ENCODE assay signal across 8 mouse cellular contexts in the genomic region with DNA sequence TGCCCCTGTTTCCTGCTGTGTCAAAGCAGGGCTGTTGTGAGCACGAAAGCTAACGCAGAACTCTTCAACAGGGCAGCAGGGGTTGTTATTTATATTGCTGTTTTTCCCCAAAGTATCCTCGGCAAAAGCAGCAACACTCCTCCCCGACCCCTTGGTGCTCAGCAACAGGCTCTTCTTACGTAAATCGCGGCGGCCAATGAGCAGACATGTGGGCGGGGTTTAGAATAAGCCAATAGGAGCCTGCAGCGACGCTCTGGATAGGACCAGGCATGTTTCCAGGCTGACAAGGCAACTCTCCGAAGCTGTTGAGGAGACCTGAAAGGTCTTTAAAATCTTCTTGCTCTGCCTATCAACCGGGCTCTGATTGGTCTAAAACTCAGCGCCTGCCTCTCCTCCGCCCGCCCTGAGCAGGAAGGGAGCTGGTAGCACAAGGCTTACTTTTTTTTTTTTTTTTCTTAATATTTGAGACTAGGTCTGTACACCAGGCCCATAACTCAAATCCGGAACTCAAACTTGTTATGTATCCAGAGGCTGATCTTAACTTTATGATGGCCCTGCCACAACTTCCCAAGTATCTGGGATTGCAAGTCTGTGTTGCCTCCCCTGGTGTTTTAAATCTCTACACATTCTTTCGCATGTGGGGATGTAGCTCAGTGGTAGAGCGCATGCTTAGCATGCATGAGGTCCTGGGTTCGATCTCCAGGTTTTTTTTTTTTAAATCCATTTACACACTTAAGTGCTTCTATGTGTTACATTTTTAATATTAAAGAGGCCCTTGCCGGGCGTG. TPM values are rescaled to one million over a fixed set of nuclear protein-coding genes. Genes with fewer than 3 reads are reported as not detected.
A peak's percentile ranks its signal among the peaks of the same experiment; 100 is the strongest.
DNase-seq lines count a peak whose midpoint lies in the region; ATAC-seq and TF ChIP-seq lines count a peak whose summit lies in the region.

No protein-coding gene starts in this region.

- peak overlapping the region; percentile 79 for H3K27ac ChIP-seq in cortical plate, adult 2 months (ENCODE audit: insufficient read depth, low read length)

- H3K4me3 ChIP-seq in cortical plate, adult 2 months (ENCODE audit: insufficient read depth, low read length), result peak overlapping the region; percentile 45

- peaks cover 2% of the 10 kb centered on the region; the same call in 1 of the 2 replicates for H3K4me1 ChIP-seq in cortical plate, adult 2 months (ENCODE audit: control insufficient read depth, insufficient read depth, low read length)

- TF ChIP-seq CTCF in cortical plate, adult 2 months (IDR thresholded peaks at IDR 0.05; ENCODE audit: extremely low read depth, insufficient read depth, low read length), result no peak

- TF ChIP-seq POLR2A in cortical plate, adult 2 months (IDR thresholded peaks at IDR 0.05; ENCODE audit: extremely low read depth, insufficient read depth, low read length), result peak; percentile 89

- peak; percentile 87 to 92 for DNase-seq in gastrocnemius, adult 8-10 months (ENCODE audit: low spot score in 2 of 2)
- peak; percentile 97 for DNase-seq in induced T-regulatory cell, adult 2 months (ENCODE audit: low read depth)
- DNase-seq in left cerebral cortex, adult 9 months (ENCODE audit: low spot score in 2 of 2), result peak; percentile 89 to 93
- DNase-seq in right cerebral cortex, postnatal 14 days, result peak; percentile 87
- DNase-seq in urinary bladder, postnatal 4 days (ENCODE audit: low spot score in 2 of 2), result peak; percentile 86 to 90

- ATAC-seq in activated CD4-positive, CD25-positive, alpha-beta regulatory T cell, adult 4 months, result peak; percentile 92
- ATAC-seq in megakaryocyte progenitor cell, adult 5-6 weeks (replicated peaks; ENCODE audit: poor library complexity), result peak; percentile 83

RNA-seq across cellular contexts. Expression of gene Sesn2, which starts 5.3 kb away (rescaled TPM):
- polyA plus RNA-seq in activated CD4-positive, CD25-positive, alpha-beta regulatory T cell, adult 4 months (2017; shearing (Covaris generic)), result 1 to 10 TPM; 1.7 to 5.4 TPM
- polyA plus RNA-seq in cortical plate, adult 2 months (2012; rRNA removed), result 8.1 and 8.2 TPM in 2 replicates
- 1 to 10 TPM; 2.1 to 2.5 (median 2.2) TPM for total RNA-seq in gastrocnemius, adult 8-10 months (2022)
- total RNA-seq in megakaryocyte progenitor cell, adult 5-6 weeks (2015), result 2.4 and 3.4 TPM in 2 replicates
- total RNA-seq in megakaryocyte progenitor cell, adult 5-6 weeks (2017), result 2.6 and 3.0 TPM in 2 replicates

RNA-seq across cellular contexts. Expression of gene Atpif1, which starts 17.9 kb away (rescaled TPM):
- polyA plus RNA-seq in activated CD4-positive, CD25-positive, alpha-beta regulatory T cell, adult 4 months (2017; shearing (Covaris generic)), result 100 to 1,000 TPM; 222 to 226 TPM
- polyA plus RNA-seq in cortical plate, adult 2 months (2012; rRNA removed), result 738 and 747 TPM in 2 replicates
- 10 to 100 TPM; 48.3 to 57.9 (median 49.7) TPM for total RNA-seq in gastrocnemius, adult 8-10 months (2022)
- 678 and 715 TPM in 2 replicates for total RNA-seq in megakaryocyte progenitor cell, adult 5-6 weeks (2015)
- total RNA-seq in megakaryocyte progenitor cell, adult 5-6 weeks (2017), result 1,407 and 1,519 TPM in 2 replicates

RNA-seq across cellular contexts. Expression of gene Dnajc8, which starts 19.8 kb away (rescaled TPM):
- 100 to 1,000 TPM; 293 to 317 TPM for polyA plus RNA-seq in activated CD4-positive, CD25-positive, alpha-beta regulatory T cell, adult 4 months (2017; shearing (Covaris generic))
- polyA plus RNA-seq in cortical plate, adult 2 months (2012; rRNA removed), result 112 and 117 TPM in 2 replicates
- total RNA-seq in gastrocnemius, adult 8-10 months (2022), result 10 to 100 TPM; 34.4 to 50.4 (median 38.8) TPM
- 134 and 147 TPM in 2 replicates for total RNA-seq in megakaryocyte progenitor cell, adult 5-6 weeks (2015)
- total RNA-seq in megakaryocyte progenitor cell, adult 5-6 weeks (2017), result 416 and 463 TPM in 2 replicates

RNA-seq across cellular contexts. Expression of gene Ptafr, which starts 48.3 kb away (rescaled TPM):
- polyA plus RNA-seq in activated CD4-positive, CD25-positive, alpha-beta regulatory T cell, adult 4 months (2017; shearing (Covaris generic)), result under 1 TPM; 0.62 to 0.90 TPM
- 1.5 and 1.7 TPM in 2 replicates for polyA plus RNA-seq in cortical plate, adult 2 months (2012; rRNA removed)
- 1 to 10 TPM in 1 of 4 experiments, under 1 TPM in 3; 0.15 to 1.0 (median 0.50) TPM for total RNA-seq in gastrocnemius, adult 8-10 months (2022)
- 1.1 and 1.3 TPM in 2 replicates for total RNA-seq in megakaryocyte progenitor cell, adult 5-6 weeks (2015)
- 2.5 and 2.9 TPM in 2 replicates for total RNA-seq in megakaryocyte progenitor cell, adult 5-6 weeks (2017)

RNA-seq across cellular contexts. Expression of gene Med18, which starts 51.8 kb away (rescaled TPM):
- polyA plus RNA-seq in activated CD4-positive, CD25-positive, alpha-beta regulatory T cell, adult 4 months (2017; shearing (Covaris generic)), result 10 to 100 TPM; 27.4 to 30.8 TPM
- 5.6 TPM in 2 replicates for polyA plus RNA-seq in cortical plate, adult 2 months (2012; rRNA removed)
- total RNA-seq in gastrocnemius, adult 8-10 months (2022), result 1 to 10 TPM; 2.2 to 4.9 (median 3.4) TPM
- total RNA-seq in megakaryocyte progenitor cell, adult 5-6 weeks (2015), result 11.1 and 18.4 TPM in 2 replicates
- total RNA-seq in megakaryocyte progenitor cell, adult 5-6 weeks (2017), result 10.9 and 16.9 TPM in 2 replicates

Comparison
In these comparisons a context has a peak if more than half of its experiments do, and no peak if none do; other contexts are left out.
1. Peak in every context shown above with its lines: DNase-seq, ATAC-seq, H3K4me3 ChIP-seq and H3K27ac ChIP-seq.
2. RNA of gene Atpif1, which starts 17.9 kb away (total RNA-seq): 678 to 1,519 TPM in megakaryocyte progenitor cell, adult 5-6 weeks; 48.3 to 57.9 TPM in gastrocnemius, adult 8-10 months; every median in the first group is over 10 times any median in the second.